Mouse (Mus musculus) bone marrow, adult 2 months (tissue): ENCODE data around the gene Pa2g4. TPM values are rescaled to one million over a fixed set of nuclear protein-coding genes. Genes with fewer than 3 reads are reported as not detected.
A peak's percentile ranks its signal among the peaks of the same experiment; 100 is the strongest.

Source experiments
- H3K27ac ChIP-seq: fragments of 200-500 bp; 2 replicates; pipeline ENCODE4 v1.5.1; 2012; ENCODE audit warnings: low read depth, mild to moderate bottlenecking, control low read depth, inconsistent platforms, low read length; ENCODE audit not compliant: control insufficient read depth, poor library complexity, insufficient read depth
- H3K4me1 ChIP-seq: fragments of 200-500 bp; 2 replicates; pipeline ENCODE4 v1.6.1; 2011; ENCODE audit warnings: low read length; ENCODE audit not compliant: control insufficient read depth, insufficient read depth
- H3K4me3 ChIP-seq: fragments of 200-500 bp; replicated peaks from 2 replicates; pipeline ENCODE3; 2011; ENCODE audit warnings: mild to moderate bottlenecking, low read depth, low read length, control low read depth; ENCODE audit not compliant: control insufficient read depth
- CTCF ChIP-seq: fragments of 200-500 bp; IDR thresholded peaks from 2 replicates; pipeline ENCODE4 v1.5.1; 2011; ENCODE audit warnings: low read length, control low read depth; ENCODE audit not compliant: control insufficient read depth, insufficient read depth
- POLR2A ChIP-seq: fragments of 200-500 bp; IDR thresholded peaks from 2 replicates; pipeline ENCODE4 v1.6.1; 2011; ENCODE audit warnings: low read depth, mild to moderate bottlenecking, control low read depth, low read length, borderline replicate concordance; ENCODE audit not compliant: control insufficient read depth
- WGBS: fragments of 180-500 bp; shearing (Covaris S2); methylation state at CpG from one replicate; pipeline ENCODE4 v1.1.7; 2018; 5-methylcytosine and 5-hydroxymethylcytosine counted together
- polyA plus RNA-seq: library from polyadenylated mRNA; stranded (reverse); fragments of >200 nt; gene quantifications from 2 replicates; pipeline ENCODE4 v1.2.4, GENCODE M21; 2011; ENCODE audit warnings: low replicate concordance; ENCODE audit not compliant: missing spikeins, insufficient read depth, insufficient read length

The Pa2g4 gene
- polyA plus RNA-seq, 1 experiment = 116 TPM

DNA sequence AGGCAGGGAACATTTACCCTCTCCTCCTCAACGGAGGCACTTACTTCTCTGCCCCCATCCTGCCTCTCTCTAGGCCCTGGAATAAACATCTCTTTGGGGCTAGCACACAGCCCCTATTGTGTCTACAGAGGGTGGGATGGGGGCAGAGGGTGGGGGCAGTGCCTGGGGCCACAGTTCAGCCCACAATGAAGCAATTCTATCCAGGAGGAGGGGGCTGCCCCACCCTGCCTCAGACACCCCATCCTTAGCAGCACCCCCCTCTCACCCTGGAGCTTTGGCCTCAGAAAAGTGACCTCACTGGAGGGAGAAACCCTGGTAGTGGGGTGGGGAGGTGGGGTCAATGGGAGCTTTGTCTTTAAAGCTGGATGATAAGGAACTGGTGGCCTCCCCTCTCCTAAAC lies 20.8 kb upstream of the Pa2g4 start:
- Histone ChIP-seq H3K4me1 (no peaks in the 10 kb centered on the region), H3K27ac (no peak overlapping the region), H3K4me3 (no peak overlapping the region)
- TF ChIP-seq POLR2A (no peak), CTCF (no peak)
- 64% methylated on average over 1 of the region's 1 CpGs for WGBS

DNA sequence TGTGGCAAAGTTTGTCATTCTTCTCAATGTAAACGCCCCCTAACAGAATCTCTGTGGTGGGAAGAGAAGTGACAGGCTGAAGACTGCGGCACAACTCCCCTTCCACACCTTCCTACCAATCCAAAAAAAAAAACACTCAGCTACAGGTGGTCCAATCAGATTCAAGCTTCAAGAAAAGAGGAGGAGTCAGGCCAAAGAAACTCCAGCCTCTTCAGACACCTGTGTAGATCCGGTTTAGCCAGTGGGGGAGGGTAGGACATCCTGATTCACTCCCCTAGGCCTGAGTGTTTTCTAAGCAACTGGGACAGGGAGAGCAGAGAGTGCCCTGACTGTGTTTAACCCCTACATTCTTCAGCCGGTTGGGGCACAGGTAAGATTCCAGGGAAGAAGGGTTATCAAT lies 18.6 kb upstream of the Pa2g4 start:
- 45% methylated on average over 4 of the region's 4 CpGs for WGBS
- Histone ChIP-seq H3K27ac (no peak overlapping the region), H3K4me1 (no peaks in the 10 kb centered on the region), H3K4me3 (no peak overlapping the region)
- TF ChIP-seq CTCF (no peak), POLR2A (no peak)

DNA sequence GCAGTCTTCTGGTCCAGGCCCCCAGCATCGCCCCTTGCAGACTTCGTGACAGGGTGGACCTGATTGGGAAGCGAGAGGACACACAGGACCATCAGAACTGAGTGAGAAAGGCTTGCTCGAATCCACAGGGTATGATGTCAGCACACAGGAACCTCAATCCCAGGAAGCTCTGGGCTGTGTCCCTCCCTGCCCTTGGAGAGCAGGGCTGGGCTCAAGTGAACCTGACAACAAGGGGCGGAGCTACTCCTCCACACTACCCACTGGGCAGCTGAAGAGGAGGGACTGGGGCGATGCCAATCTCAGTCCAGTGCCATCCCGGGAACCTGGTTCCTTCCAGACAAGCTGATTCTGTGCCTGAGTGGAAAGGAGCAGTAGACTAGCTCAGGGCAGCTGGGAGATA lies 17.9 kb upstream of the Pa2g4 start:
- no peak for TF ChIP-seq POLR2A
- no peak for TF ChIP-seq CTCF
- H3K4me1 ChIP-seq = no peaks in the 10 kb centered on the region
- H3K27ac ChIP-seq = no peak overlapping the region
- no peak overlapping the region for H3K4me3 ChIP-seq
- 61% methylated on average over 7 of the region's 7 CpGs for WGBS

DNA sequence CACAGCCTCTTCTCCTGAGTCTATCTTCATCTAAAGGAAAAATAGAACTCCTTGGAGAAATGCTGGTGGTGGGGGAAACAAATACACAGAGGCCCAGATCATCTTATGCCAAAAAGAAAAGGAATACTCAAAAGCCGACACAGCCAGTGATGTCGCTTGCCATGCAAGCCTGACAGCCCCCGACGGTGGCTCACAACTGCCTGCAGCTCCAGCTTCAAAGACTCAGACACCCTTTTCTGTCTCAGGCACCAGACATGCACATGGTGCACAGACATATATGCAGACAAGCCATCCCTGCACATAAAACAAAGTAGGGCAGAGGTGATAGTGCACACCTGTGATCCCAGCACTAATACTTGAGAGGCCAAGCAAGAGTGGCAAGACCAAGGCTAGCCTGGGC lies 13.9 kb upstream of the Pa2g4 start:
- 91% methylated on average over 4 of the region's 4 CpGs for WGBS
- TF ChIP-seq POLR2A = no peak
- no peak for TF ChIP-seq CTCF
- Histone ChIP-seq H3K4me1 (no peaks in the 10 kb centered on the region), H3K4me3 (no peak overlapping the region), H3K27ac (no peak overlapping the region)

DNA sequence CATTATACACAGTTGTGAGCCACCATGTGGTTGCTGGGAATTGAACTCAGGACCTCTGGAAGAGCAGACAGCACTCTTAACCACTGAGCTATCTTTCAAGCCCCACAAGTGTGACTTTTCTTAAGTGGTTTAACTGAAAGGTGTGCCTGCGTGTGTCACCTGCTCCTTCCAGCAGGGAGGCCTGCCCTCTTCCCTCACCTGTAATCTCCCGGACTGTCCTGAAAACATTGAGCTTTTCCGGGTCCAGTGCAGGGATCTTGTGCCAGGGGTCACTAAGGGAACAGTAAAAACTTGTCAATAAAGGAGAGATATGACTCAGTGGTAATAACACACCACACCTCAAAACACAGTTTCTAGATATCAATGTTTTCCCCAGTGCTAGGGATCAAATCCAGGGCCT lies 13.5 kb upstream of the Pa2g4 start:
- Histone ChIP-seq H3K27ac (no peak overlapping the region), H3K4me1 (no peaks in the 10 kb centered on the region), H3K4me3 (no peak overlapping the region)
- WGBS = 86% methylated on average over 3 of the region's 3 CpGs
- TF ChIP-seq CTCF (no peak), POLR2A (no peak)

DNA sequence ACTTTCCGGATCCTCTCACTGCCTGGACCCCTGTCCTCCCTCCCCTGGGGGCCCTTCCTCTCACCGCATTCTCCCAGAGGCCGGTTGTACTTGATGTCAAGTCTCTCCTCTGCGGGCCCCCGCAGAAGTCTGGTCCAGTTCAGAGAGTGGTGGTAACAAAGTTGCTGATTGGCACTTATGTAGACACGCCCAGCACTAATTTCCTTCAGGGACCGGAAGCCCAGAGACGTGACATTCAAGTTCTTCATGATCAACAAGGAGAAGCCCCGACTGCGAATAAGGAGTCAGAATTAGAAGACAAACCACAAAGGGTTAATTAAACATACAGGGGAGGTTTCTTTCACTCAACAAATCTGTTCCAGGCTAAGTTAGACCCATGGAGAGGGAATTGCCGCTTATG lies 12.5 kb upstream of the Pa2g4 start:
- TF ChIP-seq CTCF = no peak
- TF ChIP-seq POLR2A = no peak
- H3K4me3 ChIP-seq = peak overlapping the region; percentile 49
- H3K4me1 ChIP-seq = no peaks in the 10 kb centered on the region
- no peak overlapping the region for H3K27ac ChIP-seq
- WGBS = 55% methylated on average over 11 of the region's 11 CpGs

DNA sequence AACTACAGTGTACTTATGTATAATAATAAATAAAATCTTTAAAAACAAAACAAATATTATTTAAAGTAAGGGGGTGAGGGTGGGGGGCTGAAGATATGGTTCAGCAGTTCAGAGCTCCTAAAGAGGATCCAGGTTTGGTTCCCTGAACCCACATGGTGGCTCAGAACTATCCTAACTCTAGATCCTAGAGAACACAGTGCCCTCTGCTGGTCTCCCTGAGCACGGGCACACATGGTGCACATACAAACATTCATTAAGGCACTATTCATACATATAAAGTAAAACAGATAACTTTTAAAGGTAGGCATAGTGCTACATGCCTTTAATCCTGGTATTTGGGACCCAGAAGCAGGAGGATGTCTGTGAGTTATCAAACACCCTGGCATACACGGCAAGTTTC lies 9.3 kb upstream of the Pa2g4 start:
- H3K4me3 ChIP-seq = no peak overlapping the region
- H3K27ac ChIP-seq = no peak overlapping the region
- H3K4me1 ChIP-seq = no peaks in the 10 kb centered on the region
- 87% methylated on average over 2 of the region's 2 CpGs for WGBS
- TF ChIP-seq CTCF (peak; percentile 61), POLR2A (no peak)

DNA sequence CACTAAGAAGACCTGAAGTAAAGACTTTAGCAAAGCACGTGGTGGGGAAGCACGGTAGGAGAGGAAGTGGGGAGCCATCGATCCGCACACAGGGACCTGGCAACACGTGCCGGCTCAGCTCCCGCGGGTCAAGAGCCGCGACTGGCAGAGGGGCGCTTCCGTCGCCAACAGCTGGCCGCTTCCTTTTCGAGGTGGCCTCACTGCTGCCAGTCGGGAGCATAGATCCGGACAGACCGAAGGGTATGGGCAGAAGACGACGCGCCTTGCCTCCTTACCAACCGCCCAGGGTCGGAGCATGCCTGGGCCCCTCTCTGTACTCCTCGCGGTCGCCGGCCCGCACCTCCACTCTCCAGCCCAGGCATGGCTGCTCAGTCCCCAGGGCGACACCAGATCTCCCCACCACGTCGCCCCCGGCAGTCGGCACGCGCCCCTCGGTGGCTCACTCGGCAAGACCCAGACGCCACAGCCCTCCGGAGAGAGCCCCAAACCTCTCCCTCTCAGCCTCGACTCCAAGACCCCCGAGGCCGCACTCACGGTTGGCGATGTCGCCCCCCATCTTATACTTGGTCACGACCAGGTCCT lies 490 bp downstream of the Pa2g4 start:
- TF ChIP-seq CTCF = no peak
- peak; percentile 51; the same call in 1 of the 2 replicates for TF ChIP-seq POLR2A
- under 1% methylated on average over 46 of the region's 46 CpGs for WGBS
- Histone ChIP-seq H3K4me3 (peak overlapping the region; percentile 96), H3K4me1 (no peaks in the 10 kb centered on the region; the same call in 1 of the 2 replicates), H3K27ac (peak overlapping the region; percentile 91)

DNA sequence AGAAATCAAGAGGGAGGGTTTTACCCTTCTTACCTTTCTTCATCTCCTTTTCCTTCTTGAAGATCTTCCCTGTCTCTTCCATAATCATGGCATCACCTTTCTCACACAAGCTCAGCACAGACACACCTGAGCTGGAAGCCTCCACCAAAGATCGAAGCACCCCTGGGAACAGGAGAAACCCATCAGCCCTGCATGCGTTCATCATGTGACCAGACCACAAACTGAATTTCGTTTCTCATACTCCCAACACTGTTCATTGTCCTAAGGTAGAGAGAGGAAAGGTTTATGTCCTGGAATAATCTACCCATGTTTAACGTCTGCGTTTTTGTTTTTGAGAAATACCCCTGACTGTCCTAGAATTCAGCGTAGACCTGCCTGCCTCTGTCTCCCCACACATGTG lies 2.2 kb downstream of the Pa2g4 start:
- TF ChIP-seq CTCF (no peak), POLR2A (no peak)
- Histone ChIP-seq H3K4me1 (no peaks in the 10 kb centered on the region; the same call in 1 of the 2 replicates), H3K27ac (no peak overlapping the region), H3K4me3 (peak overlapping the region; percentile 21)
- WGBS = 61% methylated on average over 6 of the region's 6 CpGs
